ENCODE assay signal across 19 mouse cellular contexts in the genomic region with DNA sequence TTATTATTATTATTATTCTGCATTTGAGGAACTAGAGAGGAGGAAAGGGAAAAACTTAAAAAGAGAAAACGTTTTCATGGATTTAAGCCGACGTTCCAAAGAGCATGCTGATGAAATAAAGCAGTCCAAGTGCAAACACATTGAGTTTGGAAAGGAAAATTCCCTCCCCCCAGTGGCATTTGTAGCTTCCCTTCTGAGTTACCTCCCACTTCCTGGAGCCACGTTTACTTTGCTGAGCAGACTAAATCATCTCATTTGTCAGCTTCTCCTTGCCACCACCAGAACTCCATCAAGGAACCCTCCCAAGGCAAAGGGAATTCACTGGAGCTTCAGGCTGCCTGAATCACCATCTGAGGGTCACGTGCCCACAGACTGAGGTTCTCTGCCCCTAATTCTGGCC.
DNase-seq lines count a peak whose midpoint lies in the region; ATAC-seq and TF ChIP-seq lines count a peak whose summit lies in the region.
"Had no signal": no experiment of that assay in that cellular context is flagged by ENCODE, and none has a peak within 500 bp of the region (broad histone marks: within the 10 kb centered on the region; RNA-seq: fewer than 3 reads in every experiment).

No protein-coding gene starts in this region.

- DNase-seq in kidney, postnatal 36 days, result no peak
- DNase-seq in lung, postnatal 25 days (ENCODE audit: low spot score), result no peak
- DNase-seq in right cerebral cortex, postnatal 25 days, result no peak
- no peak for DNase-seq in gastrocnemius, adult 2 months
- DNase-seq: adrenal gland, adult 2 months; cerebellum, adult 9-10 months; gastrocnemius, postnatal 25 days; kidney, adult 8-10 months; lung, postnatal 36 days; right cerebral cortex, postnatal 4 days had no signal

- no peaks in the 10 kb centered on the region for H3K9me3 ChIP-seq in kidney, embryonic 15.5 days (replicated peaks)
- H3K9me3 ChIP-seq in lung, embryonic 15.5 days, result no peaks in the 10 kb centered on the region
- no peaks in the 10 kb centered on the region for H3K9me3 ChIP-seq in embryonic facial prominence, embryonic 15.5 days (replicated peaks)
- H3K9me3 ChIP-seq: forebrain, embryonic 13.5 days; hindbrain, embryonic 12.5 days; neural tube, embryonic 15.5 days had no signal

- ATAC-seq in kidney, embryonic 15.5 days (replicated peaks; ENCODE audit: low FRiP score), result no peak
- no peak for ATAC-seq in lung, embryonic 15.5 days (ENCODE audit: borderline replicate concordance, extremely low read depth, low FRiP score, low TSS enrichment)
- ATAC-seq in embryonic facial prominence, embryonic 15.5 days (ENCODE audit: insufficient number of reproducible peaks, low FRiP score, low TSS enrichment, low read depth), result no peak
- ATAC-seq: forebrain, embryonic 13.5 days; midbrain, embryonic 16.5 days had no signal

- intact Hi-C loops in gastrocnemius, adult 2 months (cut with DNase I), result no loop called here

- H3K36me3 ChIP-seq in kidney, embryonic 15.5 days, result no peaks in the 10 kb centered on the region
- H3K36me3 ChIP-seq in lung, embryonic 15.5 days, result no peaks in the 10 kb centered on the region
- H3K36me3 ChIP-seq in embryonic facial prominence, embryonic 15.5 days, result no peaks in the 10 kb centered on the region
- H3K36me3 ChIP-seq: hindbrain, embryonic 12.5 days; neural tube, embryonic 15.5 days had no signal

- H3K4me1 ChIP-seq in kidney, embryonic 15.5 days, result peaks cover 12% of the 10 kb centered on the region
- no peaks in the 10 kb centered on the region for H3K4me1 ChIP-seq in lung, embryonic 15.5 days
- 0 out of 2 replicates have a peak, but pooled peaks cover 3% of the 10 kb centered on the region for H3K4me1 ChIP-seq in embryonic facial prominence, embryonic 15.5 days
- H3K4me1 ChIP-seq: forebrain, embryonic 13.5 days; hindbrain, embryonic 12.5 days; neural tube, embryonic 15.5 days had no signal

- no peak overlapping the region for H3K4me3 ChIP-seq in kidney, embryonic 15.5 days (replicated peaks)
- H3K4me3 ChIP-seq in lung, embryonic 15.5 days, result no peak overlapping the region
- no peak overlapping the region for H3K4me3 ChIP-seq in embryonic facial prominence, embryonic 15.5 days (replicated peaks)
- no peak overlapping the region for H3K4me3 ChIP-seq in gastrocnemius, adult 2 months
- H3K4me3 ChIP-seq: erythroblast, embryonic 14.5 days; forebrain, embryonic 13.5 days; hindbrain, embryonic 12.5 days; neural tube, embryonic 15.5 days had no signal

- 36% methylated on average over 5 of the region's 5 CpGs for WGBS in kidney, embryonic 15.5 days
- 38% methylated on average over 5 of the region's 5 CpGs for WGBS in lung, embryonic 15.5 days
- WGBS in embryonic facial prominence, embryonic 15.5 days, result 41% methylated on average over 5 of the region's 5 CpGs

- no peak for TF ChIP-seq CTCF in gastrocnemius, adult 2 months (IDR thresholded peaks at IDR 0.05)

- H3K9ac ChIP-seq in kidney, embryonic 15.5 days, result no peak overlapping the region
- no peak overlapping the region for H3K9ac ChIP-seq in lung, embryonic 15.5 days
- H3K9ac ChIP-seq in embryonic facial prominence, embryonic 15.5 days, result no peak overlapping the region
- H3K9ac ChIP-seq: forebrain, embryonic 13.5 days; hindbrain, embryonic 12.5 days; liver, embryonic 14.5 days; neural tube, embryonic 15.5 days had no signal

- no peak overlapping the region for H3K4me2 ChIP-seq in kidney, embryonic 15.5 days
- H3K4me2 ChIP-seq in lung, embryonic 15.5 days, result no peak overlapping the region
- no peak overlapping the region for H3K4me2 ChIP-seq in embryonic facial prominence, embryonic 15.5 days (replicated peaks)
- H3K4me2 ChIP-seq: forebrain, embryonic 13.5 days; hindbrain, embryonic 12.5 days; neural tube, embryonic 15.5 days had no signal

- peak overlapping the region; percentile 61 for H3K27ac ChIP-seq in kidney, embryonic 15.5 days
- 0 out of 2 replicates have a peak overlapping the region, but pooled peaks have one; percentile 6 for H3K27ac ChIP-seq in lung, embryonic 15.5 days
- peak overlapping the region; percentile 55 for H3K27ac ChIP-seq in embryonic facial prominence, embryonic 15.5 days (replicated peaks)
- H3K27ac ChIP-seq in gastrocnemius, adult 2 months, result no peak overlapping the region
- H3K27ac ChIP-seq: forebrain, embryonic 13.5 days; hindbrain, embryonic 12.5 days; liver, embryonic 14.5 days; neural tube, embryonic 15.5 days had no signal

- no peaks in the 10 kb centered on the region for H3K27me3 ChIP-seq in kidney, embryonic 15.5 days
- H3K27me3 ChIP-seq in lung, embryonic 15.5 days, result no peaks in the 10 kb centered on the region
- H3K27me3 ChIP-seq in embryonic facial prominence, embryonic 15.5 days, result no peaks in the 10 kb centered on the region
- H3K27me3 ChIP-seq: forebrain, embryonic 13.5 days; hindbrain, embryonic 12.5 days; neural tube, embryonic 15.5 days had no signal
